Mouse (Mus musculus): Measurements from ENCODE around the gene Kcnj14. TPM values are rescaled to one million over a fixed set of nuclear protein-coding genes. Genes with fewer than 3 reads are reported as not detected.

Kcnj14 gene
- polyA plus RNA-seq, 1 experiment from 2014 or later, result 0.72 TPM

GRCm38 (mm10) chr7:45766764-45767163, 57.8 kb downstream of the Kcnj14 start:
- 51% methylated on average over 7 of the region's 8 CpGs for WGBS
- H3K36me3 ChIP-seq, result no peaks in the 10 kb centered on the region

More at GRCm38 (mm10) chr7:45766764-45767163, 57.8 kb downstream of the Kcnj14 start:
- Histone ChIP-seq H3K27ac (replicated peaks) (no peak overlapping the region), H3K4me3 (no peak overlapping the region), H3K9me3 (replicated peaks) (no peaks in the 10 kb centered on the region), H3K4me1 (no peaks in the 10 kb centered on the region), H3K27me3 (ENCODE audit: low read depth, poor library complexity, severe bottlenecking) (no peaks in the 10 kb centered on the region)
- DNase-seq (ENCODE audit: low spot score), result no peak

Other genes starting within 250 kb of the Kcnj14 start
- gene Fgf21, start 209.3 kb downstream of the Kcnj14 start, polyA plus RNA-seq (2016; fragmentation: Nextera tagmentation; extraction: Ambion mirVana), result not detected in 2 replicates
- gene Fut1, start 207.5 kb downstream of the Kcnj14 start, polyA plus RNA-seq (2016; fragmentation: Nextera tagmentation; extraction: Ambion mirVana), result not detected in 2 replicates
- 0.16 TPM in 1 of 2 replicates, not detected in the other for gene Izumo1, start 203.0 kb downstream of the Kcnj14 start, polyA plus RNA-seq (2016; fragmentation: Nextera tagmentation; extraction: Ambion mirVana)
- gene Rasip1, start 197.3 kb downstream of the Kcnj14 start, polyA plus RNA-seq (2016; fragmentation: Nextera tagmentation; extraction: Ambion mirVana), result 4.8 and 5.5 TPM in 2 replicates
- gene Mamstr, start 184.8 kb downstream of the Kcnj14 start, polyA plus RNA-seq (2016; fragmentation: Nextera tagmentation; extraction: Ambion mirVana), result 2.1 and 3.3 TPM in 2 replicates
- gene Fut2, start 158.4 kb downstream of the Kcnj14 start, polyA plus RNA-seq (2016; fragmentation: Nextera tagmentation; extraction: Ambion mirVana), result 0.05 TPM in 1 of 2 replicates, not detected in the other
- 0.46 and 0.48 TPM in 2 replicates for gene Ntn5, start 140.8 kb downstream of the Kcnj14 start, polyA plus RNA-seq (2016; fragmentation: Nextera tagmentation; extraction: Ambion mirVana)
- gene Sec1, start 130.4 kb downstream of the Kcnj14 start, polyA plus RNA-seq (2016; fragmentation: Nextera tagmentation; extraction: Ambion mirVana), result 0.32 and 0.34 TPM in 2 replicates
- gene Car11, start 124.9 kb downstream of the Kcnj14 start, polyA plus RNA-seq (2016; fragmentation: Nextera tagmentation; extraction: Ambion mirVana), result 4.6 and 4.9 TPM in 2 replicates
- 2.1 and 2.9 TPM in 2 replicates for gene Dbp, start 119.7 kb downstream of the Kcnj14 start, polyA plus RNA-seq (2016; fragmentation: Nextera tagmentation; extraction: Ambion mirVana)
- 965 and 1,116 TPM in 2 replicates for gene Rpl18, start 109.3 kb downstream of the Kcnj14 start, polyA plus RNA-seq (2016; fragmentation: Nextera tagmentation; extraction: Ambion mirVana)
- gene Sphk2, start 106.8 kb downstream of the Kcnj14 start, polyA plus RNA-seq (2016; fragmentation: Nextera tagmentation; extraction: Ambion mirVana), result 32.3 and 32.8 TPM in 2 replicates
- gene Fam83e, start 103.6 kb downstream of the Kcnj14 start, polyA plus RNA-seq (2016; fragmentation: Nextera tagmentation; extraction: Ambion mirVana), result 1.7 and 2.0 TPM in 2 replicates
- gene Spaca4, start 99.0 kb downstream of the Kcnj14 start, polyA plus RNA-seq (2016; fragmentation: Nextera tagmentation; extraction: Ambion mirVana), result not detected in 2 replicates
- 2.3 and 3.3 TPM in 2 replicates for gene Lmtk3, start 41.0 kb downstream of the Kcnj14 start, polyA plus RNA-seq (2016; fragmentation: Nextera tagmentation; extraction: Ambion mirVana)
- gene Sult2b1, start 40.1 kb downstream of the Kcnj14 start, polyA plus RNA-seq (2016; fragmentation: Nextera tagmentation; extraction: Ambion mirVana), result 1.1 and 1.5 TPM in 2 replicates
- 153 and 183 TPM in 2 replicates for gene Cyth2, start 10.2 kb downstream of the Kcnj14 start, polyA plus RNA-seq (2016; fragmentation: Nextera tagmentation; extraction: Ambion mirVana)
- 95.8 and 119 TPM in 2 replicates for gene Grwd1, start 6.2 kb upstream of the Kcnj14 start, polyA plus RNA-seq (2016; fragmentation: Nextera tagmentation; extraction: Ambion mirVana)
- gene Kdelr1, start 48.0 kb upstream of the Kcnj14 start, polyA plus RNA-seq (2016; fragmentation: Nextera tagmentation; extraction: Ambion mirVana), result 36.1 and 39.0 TPM in 2 replicates
- 0.16 and 0.34 TPM in 2 replicates for gene Grin2d, start 53.6 kb upstream of the Kcnj14 start, polyA plus RNA-seq (2016; fragmentation: Nextera tagmentation; extraction: Ambion mirVana)
- 1.5 and 1.7 TPM in 2 replicates for gene Syngr4, start 71.9 kb upstream of the Kcnj14 start, polyA plus RNA-seq (2016; fragmentation: Nextera tagmentation; extraction: Ambion mirVana)
- gene Tmem143, start 72.2 kb upstream of the Kcnj14 start, polyA plus RNA-seq (2016; fragmentation: Nextera tagmentation; extraction: Ambion mirVana), result 4.4 and 5.1 TPM in 2 replicates
- 17.7 and 28.2 TPM in 2 replicates for gene Emp3, start 96.6 kb upstream of the Kcnj14 start, polyA plus RNA-seq (2016; fragmentation: Nextera tagmentation; extraction: Ambion mirVana)
- 4.8 and 5.3 TPM in 2 replicates for gene Ccdc114, start 99.3 kb upstream of the Kcnj14 start, polyA plus RNA-seq (2016; fragmentation: Nextera tagmentation; extraction: Ambion mirVana)
- gene Abcc6, start 205.5 kb upstream of the Kcnj14 start, polyA plus RNA-seq (2016; fragmentation: Nextera tagmentation; extraction: Ambion mirVana), result 0.12 and 0.17 TPM in 2 replicates
- gene Nomo1, start 208.9 kb upstream of the Kcnj14 start, polyA plus RNA-seq (2016; fragmentation: Nextera tagmentation; extraction: Ambion mirVana), result 29.9 and 31.0 TPM in 2 replicates